Mouse (Mus musculus) thymus, adult 2 months (tissue): ENCODE measurements around the gene Polr1a.

Experiments used
- CTCF ChIP-seq: fragments of 200-500 bp; IDR thresholded peaks from 2 replicates; pipeline ENCODE4 v1.5.1; 2012; ENCODE audit warnings: mild to moderate bottlenecking, control low read depth, low read length, moderate library complexity, borderline replicate concordance; ENCODE audit not compliant: control insufficient read depth, poor library complexity, insufficient read depth; ENCODE audit errors: extremely low read depth
- POLR2A ChIP-seq: fragments of 200-500 bp; IDR thresholded peaks from 2 replicates; pipeline ENCODE4 v1.6.1; 2012; ENCODE audit warnings: mild to moderate bottlenecking, low read length, control low read depth, moderate library complexity; ENCODE audit not compliant: control insufficient read depth, poor library complexity, insufficient read depth; ENCODE audit errors: extremely low read depth

DNA sequence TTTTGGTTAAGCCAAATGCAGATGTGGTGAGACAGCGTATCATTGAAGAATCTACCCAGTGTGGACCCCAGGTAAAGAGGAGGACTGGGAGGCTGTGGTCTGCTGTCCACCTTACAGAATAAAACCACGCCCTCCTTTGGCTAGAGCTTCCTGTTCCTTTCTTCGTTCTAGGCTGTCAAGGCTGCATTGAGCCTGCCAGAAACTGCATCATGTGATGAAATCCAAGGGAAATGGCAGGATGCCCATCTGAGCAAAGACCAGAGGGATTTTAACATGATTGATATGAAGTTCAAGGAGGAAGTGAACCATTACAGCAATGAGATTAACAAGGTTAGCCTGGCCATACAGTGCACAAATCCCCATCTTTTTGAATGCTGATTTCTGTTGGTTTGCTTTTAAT, 41.7 kb downstream of the Polr1a start:
- no peak for TF ChIP-seq POLR2A
- TF ChIP-seq CTCF: no peak
